Mouse (Mus musculus): ENCODE results near the gene Sfxn4. TPM values are rescaled to one million over a fixed set of nuclear protein-coding genes. Genes with fewer than 3 reads are reported as not detected.

The Sfxn4 gene
- polyA plus RNA-seq, 2 experiments: 9.7 to 11.2 TPM

- H3K4me2 ChIP-seq (replicated peaks; ENCODE audit: low read depth, low read length, severe bottlenecking): no peak overlapping the region
- ATAC-seq (ENCODE audit: low FRiP score, low read depth) (no peak), DNase-seq (ENCODE audit: low spot score) (no peak)
- no peaks in the 10 kb centered on the region for H3K9me3 ChIP-seq (ENCODE audit: control insufficient read depth, low read length)
- H3K4me1 ChIP-seq (ENCODE audit: control insufficient read depth, insufficient read depth, low read length): no peaks in the 10 kb centered on the region
- H3K9ac ChIP-seq (ENCODE audit: low read depth, low read length, severe bottlenecking): no peak overlapping the region
- H3K27me3 ChIP-seq (ENCODE audit: control insufficient read depth, insufficient read depth, low read length): no peaks in the 10 kb centered on the region
- TF ChIP-seq POLR2A (IDR thresholded peaks at IDR 0.05; ENCODE audit: borderline replicate concordance, extremely low read depth, insufficient read depth, insufficient read length): no peak
- WGBS: 80% methylated on average over 2 of the region's 2 CpGs
- no peak overlapping the region for H3K27ac ChIP-seq (replicated peaks; ENCODE audit: low read depth, low read length)
- H3K36me3 ChIP-seq (ENCODE audit: control insufficient read depth, insufficient read depth, low read length): no peaks in the 10 kb centered on the region
- no peak overlapping the region for H3K4me3 ChIP-seq (replicated peaks; ENCODE audit: low read length)
These were observed 68.0 kb downstream of the Sfxn4 start for GRCm38 (mm10) chr19:60793170-60793707.

- Histone ChIP-seq H3K27me3 (ENCODE audit: control insufficient read depth, insufficient read depth, low read length) (no peaks in the 10 kb centered on the region), H3K9ac (ENCODE audit: low read depth, low read length, severe bottlenecking) (peak overlapping the region; percentile 100), H3K27ac (replicated peaks; ENCODE audit: low read depth, low read length) (peak overlapping the region; percentile 94), H3K4me3 (replicated peaks; ENCODE audit: low read length) (peak overlapping the region; percentile 99), H3K4me2 (replicated peaks; ENCODE audit: low read depth, low read length, severe bottlenecking) (peak overlapping the region; percentile 49), H3K36me3 (ENCODE audit: control insufficient read depth, insufficient read depth, low read length) (0 out of 2 replicates have a peak, but pooled peaks cover under 1% of the 10 kb centered on the region), H3K4me1 (ENCODE audit: control insufficient read depth, insufficient read depth, low read length) (peaks cover 12% of the 10 kb centered on the region), H3K9me3 (ENCODE audit: control insufficient read depth, low read length) (no peaks in the 10 kb centered on the region)
- no peak for TF ChIP-seq POLR2A (IDR thresholded peaks at IDR 0.05; ENCODE audit: borderline replicate concordance, extremely low read depth, insufficient read depth, insufficient read length)
- no peak for DNase-seq (ENCODE audit: low spot score)
- no peak for ATAC-seq (ENCODE audit: low FRiP score, low read depth)
- WGBS: 14% methylated on average over 9 of the region's 9 CpGs
These were observed 70.1 kb downstream of the Sfxn4 start for GRCm38 (mm10) chr19:60791164-60791563.

GRCm38 (mm10) chr19:60790551-60791161, 70.6 kb downstream of the Sfxn4 start, which contains the start of gene Eif3a:
Gene Eif3a, minus strand, starts transcription at chr19:60790658.
- no peaks in the 10 kb centered on the region for H3K9me3 ChIP-seq (ENCODE audit: control insufficient read depth, low read length)
- H3K36me3 ChIP-seq (ENCODE audit: control insufficient read depth, insufficient read depth, low read length): 0 out of 2 replicates have a peak, but pooled peaks cover 3% of the 10 kb centered on the region
- ATAC-seq (ENCODE audit: low FRiP score, low read depth) (peak; percentile 95), DNase-seq (ENCODE audit: low spot score) (peak; percentile 92)
- H3K9ac ChIP-seq (ENCODE audit: low read depth, low read length, severe bottlenecking): peak within 1 kb of the TSS; percentile 100
- H3K27me3 ChIP-seq (ENCODE audit: control insufficient read depth, insufficient read depth, low read length): no peaks in the 10 kb centered on the region
- peak within 1 kb of the TSS; percentile 94 for H3K27ac ChIP-seq (replicated peaks; ENCODE audit: low read depth, low read length)
- peak within 1 kb of the TSS; percentile 99 for H3K4me3 ChIP-seq (replicated peaks; ENCODE audit: low read length)
- TF ChIP-seq POLR2A (IDR thresholded peaks at IDR 0.05; ENCODE audit: borderline replicate concordance, extremely low read depth, insufficient read depth, insufficient read length): peak; percentile 97; the same call in 1 of the 2 replicates
- under 1% methylated on average over 52 of the region's 57 CpGs for WGBS
- peak within 1 kb of the TSS; percentile 49 for H3K4me2 ChIP-seq (replicated peaks; ENCODE audit: low read depth, low read length, severe bottlenecking)
- H3K4me1 ChIP-seq (ENCODE audit: control insufficient read depth, insufficient read depth, low read length): peaks cover 16% of the 10 kb centered on the region

- H3K27me3 ChIP-seq (ENCODE audit: control insufficient read depth, insufficient read depth, low read length): no peaks in the 10 kb centered on the region
- under 1% methylated on average over 48 of the region's 60 CpGs for WGBS
These were observed 71.3 kb downstream of the Sfxn4 start for GRCm38 (mm10) chr19:60789919-60790506.

GRCm38 (mm10) chr19:60789452-60789851, 71.8 kb downstream of the Sfxn4 start:
- no peaks in the 10 kb centered on the region for H3K9me3 ChIP-seq (ENCODE audit: control insufficient read depth, low read length)
- 0 out of 2 replicates have a peak, but pooled peaks cover 3% of the 10 kb centered on the region for H3K36me3 ChIP-seq (ENCODE audit: control insufficient read depth, insufficient read depth, low read length)
- no peak for ATAC-seq (ENCODE audit: low FRiP score, low read depth)
- no peaks in the 10 kb centered on the region for H3K27me3 ChIP-seq (ENCODE audit: control insufficient read depth, insufficient read depth, low read length)
- H3K9ac ChIP-seq (ENCODE audit: low read depth, low read length, severe bottlenecking): peak overlapping the region; percentile 100
- TF ChIP-seq POLR2A (IDR thresholded peaks at IDR 0.05; ENCODE audit: borderline replicate concordance, extremely low read depth, insufficient read depth, insufficient read length): no peak
- H3K4me2 ChIP-seq (replicated peaks; ENCODE audit: low read depth, low read length, severe bottlenecking): peak overlapping the region; percentile 49
- DNase-seq (ENCODE audit: low spot score): no peak
- peak overlapping the region; percentile 99 for H3K4me3 ChIP-seq (replicated peaks; ENCODE audit: low read length)
- peaks cover 16% of the 10 kb centered on the region for H3K4me1 ChIP-seq (ENCODE audit: control insufficient read depth, insufficient read depth, low read length)
- WGBS: 2% methylated on average over 7 of the region's 7 CpGs
- H3K27ac ChIP-seq (replicated peaks; ENCODE audit: low read depth, low read length): peak overlapping the region; percentile 94

More at GRCm38 (mm10) chr19:60789919-60790506, 71.3 kb downstream of the Sfxn4 start:
- ATAC-seq (ENCODE audit: low FRiP score, low read depth) (peak; percentile 58), DNase-seq (ENCODE audit: low spot score) (peak; percentile 37)
- H3K36me3 ChIP-seq (ENCODE audit: control insufficient read depth, insufficient read depth, low read length): 0 out of 2 replicates have a peak, but pooled peaks cover 3% of the 10 kb centered on the region
- H3K4me3 ChIP-seq (replicated peaks; ENCODE audit: low read length): peak overlapping the region; percentile 99
- peak overlapping the region; percentile 94 for H3K27ac ChIP-seq (replicated peaks; ENCODE audit: low read depth, low read length)
- no peaks in the 10 kb centered on the region for H3K9me3 ChIP-seq (ENCODE audit: control insufficient read depth, low read length)
- peak overlapping the region; percentile 100 for H3K9ac ChIP-seq (ENCODE audit: low read depth, low read length, severe bottlenecking)
- peak overlapping the region; percentile 49 for H3K4me2 ChIP-seq (replicated peaks; ENCODE audit: low read depth, low read length, severe bottlenecking)
- no peak for TF ChIP-seq POLR2A (IDR thresholded peaks at IDR 0.05; ENCODE audit: borderline replicate concordance, extremely low read depth, insufficient read depth, insufficient read length)
- peaks cover 16% of the 10 kb centered on the region for H3K4me1 ChIP-seq (ENCODE audit: control insufficient read depth, insufficient read depth, low read length)

Measured in limb, embryonic 14.5 days (tissue).